Mouse (Mus musculus) midbrain, embryonic 12.5 days (tissue): ENCODE results near the gene Furin. TPM values are rescaled to one million over a fixed set of nuclear protein-coding genes. Genes with fewer than 3 reads are reported as not detected.

Experiments used
- ATAC-seq: fragments of 200-750 bp; cut with Nextera tagmentation; 2 replicates; pipeline ENCODE4 v1.8.0; 2017; ENCODE audit warnings: low read depth, moderate TSS enrichment, moderate library complexity; ENCODE audit not compliant: low FRiP score
- H3K27ac ChIP-seq: fragments of 300-500 bp; sonication (generic); replicated peaks from 2 replicates; pipeline ENCODE4 v1.5.1; 2016; ENCODE audit warnings: mild to moderate bottlenecking
- H3K27me3 ChIP-seq: fragments of 300-500 bp; sonication (generic); 2 replicates; pipeline ENCODE4 v1.6.1; 2016; ENCODE audit warnings: mild to moderate bottlenecking
- H3K36me3 ChIP-seq: fragments of 300-500 bp; sonication (generic); 2 replicates; pipeline ENCODE4 v1.6.1; 2016
- H3K4me1 ChIP-seq: fragments of 300-500 bp; sonication (generic); 2 replicates; pipeline ENCODE4 v1.6.1; 2016
- H3K4me2 ChIP-seq: fragments of 300-500 bp; sonication (generic); replicated peaks from 2 replicates; pipeline ENCODE4 v1.6.1; 2016; ENCODE audit warnings: mild to moderate bottlenecking, moderate library complexity
- H3K4me3 ChIP-seq: fragments of 300-500 bp; sonication (generic); 2 replicates; pipeline ENCODE4 v1.5.1; 2016; ENCODE audit warnings: mild to moderate bottlenecking
- H3K9ac ChIP-seq: fragments of 300-500 bp; sonication (generic); replicated peaks from 2 replicates; pipeline ENCODE4 v1.6.1; 2016; ENCODE audit warnings: mild to moderate bottlenecking, moderate library complexity
- H3K9me3 ChIP-seq: fragments of 300-500 bp; sonication (generic); 2 replicates; pipeline ENCODE4 v1.6.1; 2016; ENCODE audit warnings: mild to moderate bottlenecking
- WGBS: fragments of 180-500 bp; shearing (Covaris S2); methylation state at CpG from one replicate; pipeline ENCODE4 v1.1.7; 2016; 5-methylcytosine and 5-hydroxymethylcytosine counted together
- polyA plus RNA-seq: library from polyadenylated mRNA; unstranded; fragments of >200 nt; fragmentation: Nextera tagmentation; extraction: Ambion mirVana; gene quantifications from 2 replicates; pipeline ENCODE4 v1.2.1, GENCODE M21; 2016

Gene Furin
- polyA plus RNA-seq, 1 experiment from 2014 or later: 5.6 TPM

- H3K4me1 ChIP-seq: peaks cover 24% of the 10 kb centered on the region
- peaks cover 18% of the 10 kb centered on the region for H3K36me3 ChIP-seq
- H3K4me3 ChIP-seq: no peak overlapping the region
- 94% methylated on average over 9 of the region's 9 CpGs for WGBS
- no peak overlapping the region for H3K4me2 ChIP-seq
- no peak for ATAC-seq
- no peaks in the 10 kb centered on the region for H3K27me3 ChIP-seq
- H3K27ac ChIP-seq: no peak overlapping the region
- no peak overlapping the region for H3K9ac ChIP-seq
- no peaks in the 10 kb centered on the region for H3K9me3 ChIP-seq
Measured at GRCm38 (mm10) chr7:80346173-80346572, 59.1 kb downstream of the Furin start.

GRCm38 (mm10) chr7:80343270-80344018 lies 61.8 kb downstream of the Furin start:
- Histone ChIP-seq H3K4me3 (peak overlapping the region; percentile 60), H3K9ac (peak overlapping the region; percentile 80), H3K36me3 (peaks cover 3% of the 10 kb centered on the region; the same call in 1 of the 2 replicates), H3K9me3 (no peaks in the 10 kb centered on the region), H3K27ac (peak overlapping the region; percentile 75), H3K4me1 (peaks cover 44% of the 10 kb centered on the region), H3K27me3 (no peaks in the 10 kb centered on the region), H3K4me2 (peak overlapping the region; percentile 81)
- ATAC-seq: no peak
- 28% methylated on average over 19 of the region's 19 CpGs for WGBS

- H3K4me3 ChIP-seq: peak within 1 kb of the TSS; percentile 60
- ATAC-seq: peak; percentile 9; the same call in 1 of the 2 replicates
- peak within 1 kb of the TSS; percentile 81 for H3K4me2 ChIP-seq
- H3K9ac ChIP-seq: peak within 1 kb of the TSS; percentile 80
- H3K9me3 ChIP-seq: no peaks in the 10 kb centered on the region
- under 1% methylated on average over 25 of the region's 25 CpGs for WGBS
- H3K4me1 ChIP-seq: peaks cover 48% of the 10 kb centered on the region
- peak within 1 kb of the TSS; percentile 75 for H3K27ac ChIP-seq
- peaks cover 4% of the 10 kb centered on the region; the same call in 1 of the 2 replicates for H3K36me3 ChIP-seq
- H3K27me3 ChIP-seq: no peaks in the 10 kb centered on the region
Measured at GRCm38 (mm10) chr7:80342858-80343257, 62.4 kb downstream of the Furin start, which contains the start of gene Hddc3. Hddc3 (plus strand) TSS chr7:80343104.

GRCm38 (mm10) chr7:80341793-80342192 lies 63.4 kb downstream of the Furin start:
- 74% methylated on average over 7 of the region's 7 CpGs for WGBS
- H3K27ac ChIP-seq: no peak overlapping the region
- H3K9me3 ChIP-seq: no peaks in the 10 kb centered on the region
- no peak overlapping the region for H3K4me3 ChIP-seq
- H3K27me3 ChIP-seq: no peaks in the 10 kb centered on the region
- peaks cover 52% of the 10 kb centered on the region for H3K4me1 ChIP-seq
- 0 out of 2 replicates have a peak overlapping the region, but pooled peaks have one; percentile 86 for H3K4me2 ChIP-seq
- H3K36me3 ChIP-seq: peaks cover 15% of the 10 kb centered on the region
- no peak overlapping the region for H3K9ac ChIP-seq
- ATAC-seq: no peak

GRCm38 (mm10) chr7:80340793-80341192 lies 64.4 kb downstream of the Furin start, which contains the start of gene Unc45a:
Unc45a (minus strand) TSS chr7:80341005.
- Histone ChIP-seq H3K4me1 (peaks cover 52% of the 10 kb centered on the region), H3K4me2 (peak within 1 kb of the TSS; percentile 86), H3K36me3 (peaks cover 25% of the 10 kb centered on the region), H3K9ac (peak within 1 kb of the TSS; percentile 77), H3K27ac (peak within 1 kb of the TSS; percentile 82), H3K27me3 (no peaks in the 10 kb centered on the region), H3K9me3 (no peaks in the 10 kb centered on the region), H3K4me3 (peak within 1 kb of the TSS; percentile 68)
- peak; percentile 42 for ATAC-seq
- 2% methylated on average over 11 of the region's 11 CpGs for WGBS

GRCm38 (mm10) chr7:80339793-80340628 lies 65.2 kb downstream of the Furin start:
- H3K9ac ChIP-seq: peak overlapping the region; percentile 77
- ATAC-seq: peak; percentile 96
- peaks cover 52% of the 10 kb centered on the region for H3K4me1 ChIP-seq
- under 1% methylated on average over 45 of the region's 45 CpGs for WGBS
- no peaks in the 10 kb centered on the region for H3K27me3 ChIP-seq
- peak overlapping the region; percentile 68 for H3K4me3 ChIP-seq
- no peaks in the 10 kb centered on the region for H3K9me3 ChIP-seq
- H3K4me2 ChIP-seq: peak overlapping the region; percentile 86
- H3K27ac ChIP-seq: peak overlapping the region; percentile 82
- peaks cover 30% of the 10 kb centered on the region for H3K36me3 ChIP-seq

- H3K9ac ChIP-seq: peak overlapping the region; percentile 77
- peak overlapping the region; percentile 68 for H3K4me3 ChIP-seq
- peak overlapping the region; percentile 82 for H3K27ac ChIP-seq
- peak overlapping the region; percentile 86 for H3K4me2 ChIP-seq
- peaks cover 36% of the 10 kb centered on the region for H3K36me3 ChIP-seq
- H3K9me3 ChIP-seq: no peaks in the 10 kb centered on the region
- peaks cover 52% of the 10 kb centered on the region for H3K4me1 ChIP-seq
- WGBS: 10% methylated on average over 17 of the region's 17 CpGs
- no peaks in the 10 kb centered on the region for H3K27me3 ChIP-seq
- no peak for ATAC-seq
Measured at GRCm38 (mm10) chr7:80339371-80339770, 65.9 kb downstream of the Furin start.

Other genes starting within 250 kb of the Furin start
- 17.7 and 20.9 TPM in 2 replicates for gene Sema4b, start 218.6 kb downstream of the Furin start, polyA plus RNA-seq
- 41.3 and 42.3 TPM in 2 replicates for gene Cib1, start 172.6 kb downstream of the Furin start, polyA plus RNA-seq
- gene Gdpgp1, start 172.6 kb downstream of the Furin start, polyA plus RNA-seq: 4.0 and 4.6 TPM in 2 replicates
- 1.9 and 2.4 TPM in 2 replicates for gene Ttll13, start 159.1 kb downstream of the Furin start, polyA plus RNA-seq
- gene Ngrn, start 144.2 kb downstream of the Furin start, polyA plus RNA-seq: 56.7 and 57.5 TPM in 2 replicates
- gene Vps33b, start 135.8 kb downstream of the Furin start, polyA plus RNA-seq: 18.5 and 21.4 TPM in 2 replicates
- gene Prc1, start 111.0 kb downstream of the Furin start, polyA plus RNA-seq: 175 and 180 TPM in 2 replicates
- 14.2 and 16.2 TPM in 2 replicates for gene Rccd1, start 81.0 kb downstream of the Furin start, polyA plus RNA-seq
- 51.4 and 54.9 TPM in 2 replicates for gene Unc45a, start 64.4 kb downstream of the Furin start, polyA plus RNA-seq
- 24.3 and 24.8 TPM in 2 replicates for gene Hddc3, start 62.3 kb downstream of the Furin start, polyA plus RNA-seq
- 23.1 and 26.0 TPM in 2 replicates for gene Man2a2, start 34.1 kb downstream of the Furin start, polyA plus RNA-seq
- 7.1 and 11.3 TPM in 2 replicates for gene Fes, start 17.5 kb downstream of the Furin start, polyA plus RNA-seq
- 35.3 and 36.4 TPM in 2 replicates for gene Blm, start 129.7 kb upstream of the Furin start, polyA plus RNA-seq